Mouse (Mus musculus) retina, postnatal 7 days (tissue): Measurements from ENCODE around the gene Dlg3.

Experiments
- DNase-seq: peaks from one replicate; pipeline ENCODE4 v3.0.0-alpha.2; 2012; ENCODE audit warnings: low read depth, low spot score

The Dlg3 gene

GRCm38 (mm10) chrX:100797370-100797769 is 29.8 kb downstream of the Dlg3 start:
- DNase-seq = no peak

GRCm38 (mm10) chrX:100797851-100798527 is 30.5 kb downstream of the Dlg3 start:
- no peak for DNase-seq

- DNase-seq = no peak
Observed at GRCm38 (mm10) chrX:100800643-100801042, 33.1 kb downstream of the Dlg3 start.

GRCm38 (mm10) chrX:100802034-100802433 is 34.5 kb downstream of the Dlg3 start:
- DNase-seq = no peak

- no peak for DNase-seq
Observed at GRCm38 (mm10) chrX:100811129-100811528, 43.6 kb downstream of the Dlg3 start.

GRCm38 (mm10) chrX:100814139-100814538 is 46.6 kb downstream of the Dlg3 start:
- DNase-seq = no peak

- no peak for DNase-seq
Observed at GRCm38 (mm10) chrX:100815766-100816165, 48.2 kb downstream of the Dlg3 start.

GRCm38 (mm10) chrX:100818681-100819080 is 51.2 kb downstream of the Dlg3 start:
- no peak for DNase-seq

- no peak for DNase-seq
Observed at GRCm38 (mm10) chrX:100821149-100821548, 53.6 kb downstream of the Dlg3 start.

- DNase-seq = no peak
Observed at GRCm38 (mm10) chrX:100825557-100825956, 58.0 kb downstream of the Dlg3 start.

GRCm38 (mm10) chrX:100832806-100833205 is 65.3 kb downstream of the Dlg3 start:
- DNase-seq = no peak

GRCm38 (mm10) chrX:100839211-100839610 is 71.7 kb downstream of the Dlg3 start:
- no peak for DNase-seq
